Mouse (Mus musculus) erythroblast, embryonic 14.5 days (primary cell): ENCODE measurements around the gene Ank3. TPM values are rescaled to one million over a fixed set of nuclear protein-coding genes. Genes with fewer than 3 reads are reported as not detected.

ENCODE experiments used
- H3K27me3 ChIP-seq: 2 replicates; pipeline ENCODE4 v1.6.1; 2012; ENCODE audit warnings: inconsistent platforms; ENCODE audit not compliant: control insufficient read depth
- H3K36me3 ChIP-seq: 2 replicates; pipeline ENCODE4 v1.6.1; 2012; ENCODE audit warnings: mild to moderate bottlenecking, inconsistent platforms; ENCODE audit not compliant: control insufficient read depth
- H3K4me1 ChIP-seq: 2 replicates; pipeline ENCODE4 v1.6.1; 2012; ENCODE audit warnings: inconsistent platforms; ENCODE audit not compliant: control insufficient read depth
- H3K4me3 ChIP-seq: replicated peaks from 2 replicates; pipeline ENCODE3; 2012; ENCODE audit warnings: moderate library complexity, mild to moderate bottlenecking, inconsistent platforms
- H3K9me3 ChIP-seq: 2 replicates; pipeline ENCODE4 v1.6.1; 2012; ENCODE audit warnings: low read length, inconsistent platforms, mixed read lengths; ENCODE audit not compliant: control insufficient read depth
- GATA1 ChIP-seq: IDR thresholded peaks from 2 replicates; pipeline ENCODE4 v1.6.1; 2012; ENCODE audit warnings: low read length, inconsistent platforms, mixed read lengths
- TAL1 ChIP-seq: IDR thresholded peaks from 3 replicates; pipeline ENCODE4 v1.6.1; 2012; ENCODE audit warnings: low read length, inconsistent platforms, mixed read lengths
- polyA plus RNA-seq: library from polyadenylated mRNA; stranded (reverse); fragments of >175 nt; gene quantifications from 2 replicates; pipeline ENCODE4 v1.2.3, GENCODE M21; 2012

Gene Ank3
- polyA plus RNA-seq, 1 experiment, result 0.03 TPM

DNA sequence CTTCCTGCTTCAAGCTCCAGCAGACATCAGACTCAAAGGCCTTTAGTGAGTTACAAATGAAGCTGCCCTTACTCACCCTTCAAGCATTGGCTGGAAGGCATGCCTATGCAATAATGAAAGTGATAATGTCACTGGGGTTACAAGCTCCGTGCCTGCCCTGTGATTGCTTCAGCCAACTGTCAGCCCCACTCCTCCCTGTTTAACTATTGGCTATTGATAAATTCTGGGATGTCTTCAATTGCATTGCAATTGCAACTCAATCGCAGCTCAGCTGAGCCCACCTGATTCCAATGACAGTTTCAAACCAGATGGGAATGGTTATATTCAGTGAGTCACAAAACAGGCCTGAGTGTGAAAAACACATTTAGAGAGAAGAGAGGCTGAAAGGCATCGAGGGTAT, 80.3 kb downstream of the Ank3 start:
- no peak overlapping the region for H3K4me3 ChIP-seq
- TF ChIP-seq GATA1 (no peak), TAL1 (no peak)
- H3K27me3 ChIP-seq, result no peaks in the 10 kb centered on the region
- no peaks in the 10 kb centered on the region for H3K4me1 ChIP-seq
- no peaks in the 10 kb centered on the region for H3K9me3 ChIP-seq
- H3K36me3 ChIP-seq, result no peaks in the 10 kb centered on the region

DNA sequence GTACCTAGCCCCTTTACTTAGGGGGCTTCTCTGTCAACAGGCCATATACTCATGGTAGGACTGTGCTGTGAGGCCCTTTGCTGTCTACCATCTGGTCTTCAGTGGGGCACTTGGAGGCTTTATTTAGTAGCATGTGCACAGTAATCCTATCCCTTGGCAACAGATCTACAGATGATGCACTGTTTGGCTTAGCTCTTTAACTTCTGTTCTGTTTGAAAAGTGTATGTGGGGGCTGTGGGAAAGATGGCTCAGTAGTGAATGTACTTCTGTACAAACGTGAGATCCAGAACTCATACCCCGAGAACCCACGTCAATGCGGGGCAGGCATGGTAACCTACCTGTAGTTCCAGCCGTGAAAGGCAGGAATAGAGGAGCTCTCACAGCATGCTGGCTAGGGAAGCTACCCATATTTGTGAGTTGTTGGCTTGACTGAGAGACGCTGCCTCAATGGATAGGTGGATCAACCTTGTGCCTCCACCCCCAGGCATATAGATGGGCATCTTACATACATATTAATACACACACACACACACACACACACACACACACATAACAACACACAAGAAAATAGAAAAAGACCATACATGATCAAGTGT, 86.7 kb downstream of the Ank3 start:
- TF ChIP-seq TAL1, result no peak
- TF ChIP-seq GATA1, result no peak
- Histone ChIP-seq H3K36me3 (no peaks in the 10 kb centered on the region), H3K4me3 (no peak overlapping the region), H3K27me3 (no peaks in the 10 kb centered on the region), H3K9me3 (peaks cover 5% of the 10 kb centered on the region; the same call in 1 of the 2 replicates), H3K4me1 (no peaks in the 10 kb centered on the region)

DNA sequence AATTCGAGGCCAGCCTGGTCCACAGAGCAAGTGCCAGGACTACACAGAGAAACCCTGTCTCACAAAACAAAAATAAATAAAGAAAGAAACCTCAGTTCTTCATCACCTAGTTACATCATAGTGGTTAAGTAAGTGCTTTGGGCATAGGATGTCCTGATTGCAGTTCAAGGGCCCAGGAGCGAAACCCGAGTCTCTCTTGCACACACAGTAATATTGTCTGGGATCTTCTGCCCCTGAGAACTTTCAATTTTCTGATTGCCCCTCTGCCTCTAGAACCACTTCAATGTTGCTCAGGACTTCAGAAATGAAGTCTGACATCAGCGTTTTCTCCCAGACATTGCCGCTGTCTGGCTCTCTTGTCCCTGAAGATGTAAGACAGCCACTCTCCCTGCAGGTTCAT, 91.6 kb downstream of the Ank3 start:
- no peak overlapping the region for H3K4me3 ChIP-seq
- no peaks in the 10 kb centered on the region for H3K27me3 ChIP-seq
- no peaks in the 10 kb centered on the region for H3K4me1 ChIP-seq
- H3K9me3 ChIP-seq, result peaks cover 8% of the 10 kb centered on the region
- no peak for TF ChIP-seq TAL1
- no peak for TF ChIP-seq GATA1
- no peaks in the 10 kb centered on the region for H3K36me3 ChIP-seq

DNA sequence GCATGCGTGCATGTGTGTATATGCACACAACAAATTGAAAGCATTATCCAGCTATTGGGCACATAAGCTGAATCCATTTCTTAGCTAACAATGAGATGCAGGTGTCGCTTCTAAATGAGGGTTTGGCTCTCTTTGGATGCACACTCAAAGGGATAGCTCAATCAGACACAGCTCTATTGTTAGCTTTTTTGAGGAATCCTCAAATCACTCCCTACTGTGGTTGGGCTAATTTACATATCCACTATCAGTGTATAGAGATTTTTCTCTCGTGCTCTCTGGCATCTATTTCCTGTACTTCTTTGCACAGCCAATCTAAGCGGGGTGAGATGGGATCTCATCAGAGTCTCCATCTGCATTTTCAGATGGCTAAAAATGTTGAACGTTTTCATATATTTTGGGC, 93.4 kb downstream of the Ank3 start:
- H3K9me3 ChIP-seq, result peaks cover 9% of the 10 kb centered on the region
- TF ChIP-seq GATA1, result no peak
- no peak for TF ChIP-seq TAL1
- H3K36me3 ChIP-seq, result no peaks in the 10 kb centered on the region
- H3K4me1 ChIP-seq, result no peaks in the 10 kb centered on the region
- H3K4me3 ChIP-seq, result no peak overlapping the region
- no peaks in the 10 kb centered on the region for H3K27me3 ChIP-seq

DNA sequence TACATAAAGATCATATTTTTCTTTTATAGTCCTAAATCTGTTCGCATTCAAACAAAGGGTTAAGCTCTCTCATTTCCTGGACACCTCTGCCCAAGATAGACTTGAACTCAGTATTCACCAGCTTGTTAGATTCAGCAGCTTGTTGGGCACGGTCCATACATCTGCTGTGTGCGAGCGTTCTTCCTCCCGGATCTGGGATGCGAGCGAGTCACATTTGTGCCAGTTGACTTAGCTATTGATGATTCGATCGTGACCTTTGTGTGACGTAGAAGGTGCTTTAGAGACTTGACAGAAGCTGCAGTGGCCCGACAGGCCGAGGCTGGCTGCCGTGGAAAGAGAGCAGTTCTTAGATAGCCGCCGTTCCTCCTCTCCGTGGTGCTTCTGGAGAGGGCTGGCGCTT, 98.8 kb downstream of the Ank3 start:
- TF ChIP-seq GATA1, result no peak
- no peak for TF ChIP-seq TAL1
- no peak overlapping the region for H3K4me3 ChIP-seq
- peaks cover 8% of the 10 kb centered on the region for H3K9me3 ChIP-seq
- no peaks in the 10 kb centered on the region for H3K4me1 ChIP-seq
- no peaks in the 10 kb centered on the region for H3K36me3 ChIP-seq
- H3K27me3 ChIP-seq, result no peaks in the 10 kb centered on the region

DNA sequence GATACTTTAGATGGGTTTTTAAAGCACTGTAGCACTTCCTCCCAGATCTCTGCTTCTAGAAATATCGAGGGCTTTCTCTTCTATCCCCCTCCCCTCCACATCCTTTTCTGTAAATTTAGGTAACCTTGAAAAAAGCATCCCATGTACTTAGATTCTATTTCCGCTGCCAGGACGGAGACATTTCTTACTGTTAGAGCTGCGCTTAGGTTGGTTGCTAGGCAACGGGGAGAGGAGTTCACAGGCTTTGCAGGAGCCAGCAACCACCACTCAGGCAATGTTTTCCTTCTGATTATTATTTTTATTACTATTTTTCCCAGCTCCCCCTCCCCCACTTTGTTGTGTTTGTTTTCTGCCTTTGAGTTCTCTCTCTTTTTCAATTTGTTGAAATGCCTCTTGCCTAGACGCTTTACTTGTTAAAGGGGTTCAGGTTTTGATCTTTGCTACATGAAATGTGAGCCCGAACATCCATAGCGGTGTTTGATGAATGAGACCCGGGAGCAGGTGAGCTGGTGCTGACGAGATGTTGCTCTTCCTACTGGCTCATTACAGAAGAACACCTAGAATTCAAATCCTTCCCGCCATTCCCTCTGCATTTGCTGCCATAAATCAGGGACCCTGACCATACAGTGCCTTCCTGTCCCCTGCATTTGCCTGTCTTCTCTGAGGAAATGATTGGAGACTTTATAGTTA, 101.7 kb downstream of the Ank3 start:
- H3K9me3 ChIP-seq, result peaks cover 3% of the 10 kb centered on the region

DNA sequence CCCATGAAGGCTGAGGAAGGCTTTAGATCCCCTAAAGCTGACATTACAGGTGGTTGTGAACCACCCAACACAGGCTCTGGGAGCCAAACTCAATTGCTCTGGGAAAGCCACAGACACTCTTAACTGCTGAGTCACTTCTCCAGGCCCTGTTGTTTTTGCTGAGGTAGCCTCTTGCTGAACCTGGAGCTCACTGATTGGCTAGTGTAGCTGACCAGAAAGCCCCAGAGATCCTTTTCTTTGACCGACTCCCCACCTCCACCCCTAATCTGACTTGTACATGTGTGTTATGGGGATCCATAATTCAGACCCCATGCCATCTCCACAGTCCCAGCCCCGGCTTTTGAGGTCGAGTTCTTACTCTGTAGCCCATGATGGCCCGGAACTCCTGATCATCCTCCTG, 105.2 kb downstream of the Ank3 start:
- H3K4me3 ChIP-seq, result no peak overlapping the region
- TF ChIP-seq GATA1, result no peak
- TF ChIP-seq TAL1, result no peak
- no peaks in the 10 kb centered on the region for H3K27me3 ChIP-seq
- H3K4me1 ChIP-seq, result no peaks in the 10 kb centered on the region
- H3K36me3 ChIP-seq, result no peaks in the 10 kb centered on the region
- peaks cover 6% of the 10 kb centered on the region for H3K9me3 ChIP-seq

More for the DNA sequence above, 101.7 kb downstream of the Ank3 start:
- no peaks in the 10 kb centered on the region for H3K36me3 ChIP-seq
- no peaks in the 10 kb centered on the region for H3K4me1 ChIP-seq
- no peak for TF ChIP-seq TAL1
- no peak for TF ChIP-seq GATA1
- H3K27me3 ChIP-seq, result no peaks in the 10 kb centered on the region
- H3K4me3 ChIP-seq, result no peak overlapping the region

DNA sequence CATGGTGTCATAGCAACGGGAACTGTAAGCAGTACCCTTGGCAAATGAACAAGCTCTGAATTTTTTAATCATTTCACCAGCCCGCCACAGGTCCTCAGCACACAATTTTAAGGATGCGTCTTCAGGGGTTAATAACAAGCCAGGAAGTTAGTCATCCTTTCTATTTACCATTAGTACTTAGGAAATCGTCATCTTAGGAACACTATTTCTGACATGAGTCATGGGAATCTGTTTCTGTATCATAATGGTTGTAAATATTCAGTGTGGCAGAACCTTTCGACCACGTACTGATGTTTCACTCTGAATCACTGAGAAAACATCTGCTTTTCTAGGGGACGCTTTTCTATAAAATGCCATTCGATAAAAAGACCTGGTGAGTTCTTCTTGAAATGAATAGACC, 109.1 kb downstream of the Ank3 start:
- Histone ChIP-seq H3K27me3 (no peaks in the 10 kb centered on the region), H3K4me1 (no peaks in the 10 kb centered on the region), H3K4me3 (no peak overlapping the region), H3K36me3 (no peaks in the 10 kb centered on the region), H3K9me3 (peaks cover 8% of the 10 kb centered on the region)
- TF ChIP-seq GATA1 (no peak), TAL1 (no peak)

DNA sequence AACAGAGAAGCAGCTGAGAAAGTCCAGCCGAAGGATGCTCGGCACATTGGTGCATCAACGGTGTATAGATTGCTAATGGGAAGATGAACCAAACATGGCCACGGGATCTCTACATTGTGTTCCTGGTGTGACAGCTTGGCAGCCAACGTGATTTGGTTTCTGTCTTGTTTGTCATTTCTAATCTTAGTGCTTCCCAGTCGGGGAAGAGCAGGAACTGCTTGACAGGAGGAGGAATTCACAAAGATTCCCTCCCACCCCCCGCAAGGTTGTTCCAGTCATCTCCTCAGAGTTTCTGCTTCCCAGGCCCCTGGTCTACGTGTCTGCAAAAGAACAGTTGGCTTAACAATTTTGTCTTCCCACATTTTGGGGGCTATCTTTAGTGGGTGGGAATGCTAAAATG, 111.8 kb downstream of the Ank3 start:
- H3K4me3 ChIP-seq, result no peak overlapping the region
- TF ChIP-seq TAL1 (no peak), GATA1 (no peak)
- no peaks in the 10 kb centered on the region for H3K36me3 ChIP-seq
- H3K4me1 ChIP-seq, result no peaks in the 10 kb centered on the region
- peaks cover 10% of the 10 kb centered on the region for H3K9me3 ChIP-seq
- H3K27me3 ChIP-seq, result no peaks in the 10 kb centered on the region

DNA sequence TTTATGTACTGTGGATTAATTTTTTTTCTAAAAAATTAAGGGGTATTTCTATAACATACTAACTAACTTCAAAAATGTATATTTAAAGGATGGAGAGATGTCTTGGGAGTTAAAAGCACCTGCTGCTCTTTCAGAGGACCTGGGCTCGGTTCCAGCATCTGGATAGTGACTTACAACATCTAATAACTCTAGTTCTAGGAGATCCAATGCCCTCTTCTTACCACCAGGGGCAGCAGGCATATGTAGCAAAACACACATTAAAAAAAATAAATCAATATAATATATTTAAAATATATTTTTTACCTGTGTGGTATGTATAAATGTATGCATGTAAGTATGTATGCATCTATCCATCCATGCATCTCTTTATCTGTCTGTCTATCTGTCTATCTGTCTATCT, 112.7 kb downstream of the Ank3 start:
- TF ChIP-seq TAL1, result no peak
- TF ChIP-seq GATA1, result no peak
- no peaks in the 10 kb centered on the region for H3K27me3 ChIP-seq
- H3K4me3 ChIP-seq, result no peak overlapping the region
- H3K9me3 ChIP-seq, result peaks cover 10% of the 10 kb centered on the region
- H3K36me3 ChIP-seq, result no peaks in the 10 kb centered on the region
- no peaks in the 10 kb centered on the region for H3K4me1 ChIP-seq
